ENCODE assay signal across 15 mouse cellular contexts in genomic region chr13:73251222-73251621, GRCm38 (mm10). TPM values are rescaled to one million over a fixed set of nuclear protein-coding genes. Genes with fewer than 3 reads are reported as not detected.
A peak's percentile ranks its signal among the peaks of the same experiment; 100 is the strongest.
DNase-seq lines count a peak whose midpoint lies in the region; ATAC-seq lines count a peak whose summit lies in the region.
"Had no signal": no experiment of that assay in that cellular context is flagged by ENCODE, and none has a peak within 500 bp of the region (broad histone marks: within the 10 kb centered on the region; RNA-seq: fewer than 3 reads in every experiment).

No protein-coding gene starts in this region.

- H3K4me1 ChIP-seq in kidney, embryonic 16.5 days (ENCODE audit: insufficient read depth, low read length) = no peaks in the 10 kb centered on the region
- H3K4me1 ChIP-seq: embryonic facial prominence, embryonic 12.5 days; hindbrain, embryonic 15.5 days had no signal

- ATAC-seq in kidney, embryonic 16.5 days (ENCODE audit: low FRiP score, low TSS enrichment) = no peak
- ATAC-seq: CD4-positive, CD25-positive, alpha-beta regulatory T cell, adult 4 months had no signal

- no peak overlapping the region for H3K4me3 ChIP-seq in kidney, embryonic 16.5 days (ENCODE audit: low read length)
- H3K4me3 ChIP-seq: embryonic facial prominence, embryonic 12.5 days; hindbrain, embryonic 15.5 days had no signal

- peak; percentile 29 for DNase-seq in kidney, adult 18-20 months
- DNase-seq in A20 (ENCODE audit: low read depth, low spot score) (peak; percentile 74), ES-CJ7 (ENCODE audit: low read depth, low spot score) (peak; percentile 80)
- peak; percentile 23 for DNase-seq in kidney, postnatal 10 days
- no peak for DNase-seq in left cerebral cortex, adult 11 months (ENCODE audit: low spot score)
- DNase-seq in layer of hippocampus, adult 11-12 months (ENCODE audit: low spot score) = no peak
- DNase-seq: adrenal gland, postnatal 14 days; cerebellum, adult 9-11 months; thymus, adult 18-20 months had no signal

- H3K4me2 ChIP-seq in kidney, embryonic 16.5 days (replicated peaks; ENCODE audit: low read depth, low read length) = no peak overlapping the region
- H3K4me2 ChIP-seq: embryonic facial prominence, embryonic 12.5 days; hindbrain, embryonic 15.5 days had no signal

- peaks cover 35% of the 10 kb centered on the region for H3K27me3 ChIP-seq in kidney, embryonic 16.5 days (ENCODE audit: insufficient read depth, low read length)

- no peak overlapping the region for H3K9ac ChIP-seq in kidney, embryonic 16.5 days (replicated peaks; ENCODE audit: low read length)
- H3K9ac ChIP-seq: embryonic facial prominence, embryonic 12.5 days; hindbrain, embryonic 15.5 days had no signal

- WGBS in kidney, embryonic 16.5 days = 31% methylated on average over 7 of the region's 7 CpGs

- H3K9me3 ChIP-seq in kidney, embryonic 16.5 days (ENCODE audit: low read length) = no peaks in the 10 kb centered on the region
- H3K9me3 ChIP-seq: embryonic facial prominence, embryonic 12.5 days; hindbrain, embryonic 15.5 days had no signal

- no peaks in the 10 kb centered on the region for H3K36me3 ChIP-seq in kidney, embryonic 16.5 days (ENCODE audit: insufficient read depth, low read length)
- H3K36me3 ChIP-seq: embryonic facial prominence, embryonic 12.5 days; hindbrain, embryonic 15.5 days had no signal

- no peak overlapping the region for H3K27ac ChIP-seq in kidney, embryonic 16.5 days (ENCODE audit: low read length)
- H3K27ac ChIP-seq: embryonic facial prominence, embryonic 12.5 days; hindbrain, embryonic 15.5 days had no signal

RNA-seq across cellular contexts. Expression of gene Irx4, which starts 9.1 kb away (rescaled TPM):
- polyA plus RNA-seq in kidney, embryonic 16.5 days (2015; fragmentation: Nextera tagmentation; extraction: Ambion mirVana) = 0.30 and 0.42 TPM in 2 replicates
- polyA plus RNA-seq: CD4-positive, CD25-positive, alpha-beta regulatory T cell, adult 4 months; gonadal fat pad, adult 2 months; liver, embryonic 16.5 days had no signal

Comparison
In these comparisons a context has a peak if more than half of its experiments do, and no peak if none do; other contexts are left out.
1. DNase-seq: peak in kidney, adult 18-20 months (single experiment), A20 (single experiment), ES-CJ7 (single experiment) and kidney, postnatal 10 days (single experiment); none in left cerebral cortex, adult 11 months (single experiment) and layer of hippocampus, adult 11-12 months (single experiment).